Mouse (Mus musculus): ENCODE data around the gene Olfr551. TPM values are rescaled to one million over a fixed set of nuclear protein-coding genes. Genes with fewer than 3 reads are reported as not detected.

The Olfr551 gene
- total and polyA plus RNA-seq, 2 experiments = not detected

- no peaks in the 10 kb centered on the region for H3K27me3 ChIP-seq (ENCODE audit: control insufficient read depth, insufficient read depth, low read length)
- WGBS = 60% methylated on average over 1 of the region's 1 CpGs
- TF ChIP-seq POLR2A (IDR thresholded peaks at IDR 0.05; ENCODE audit: extremely low read depth, insufficient read depth, low read length) = no peak
- no peak for TF ChIP-seq CTCF (IDR thresholded peaks at IDR 0.05; ENCODE audit: low read depth, low read length)
These were observed 5.8 kb upstream of the Olfr551 start, which contains the start of gene Olfr552 for GRCm38 (mm10) chr7:102597378-102598031. Gene Olfr552 (plus strand): TSS chr7:102597770.

DNA sequence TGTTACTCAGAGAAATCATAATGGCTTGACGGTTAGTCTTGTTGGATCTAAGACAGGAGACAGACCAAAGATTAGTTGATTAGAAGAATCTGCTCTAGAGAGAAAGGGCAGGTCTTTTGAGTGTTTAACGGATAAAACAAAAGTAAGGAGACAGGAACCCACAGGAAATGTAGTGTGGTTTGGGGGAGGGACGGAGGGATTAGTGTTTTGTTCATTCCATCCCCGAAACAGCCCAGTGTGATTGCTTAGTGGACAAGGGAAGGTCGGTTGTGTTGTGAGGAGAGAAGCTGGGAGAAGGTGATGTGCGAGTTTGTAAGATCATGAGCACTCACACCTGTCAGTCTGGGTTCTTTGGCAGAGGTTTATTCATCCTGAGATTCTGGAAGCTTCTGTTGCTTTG, 15.7 kb downstream of the Olfr551 start:
- 71% methylated on average over 6 of the region's 6 CpGs for WGBS
- no peak for TF ChIP-seq CTCF (IDR thresholded peaks at IDR 0.05; ENCODE audit: low read depth, low read length)
- TF ChIP-seq POLR2A (IDR thresholded peaks at IDR 0.05; ENCODE audit: extremely low read depth, insufficient read depth, low read length) = no peak
- H3K27me3 ChIP-seq (ENCODE audit: control insufficient read depth, insufficient read depth, low read length) = no peaks in the 10 kb centered on the region

More at GRCm38 (mm10) chr7:102597378-102598031, 5.8 kb upstream of the Olfr551 start, which contains the start of gene Olfr552:
- Histone ChIP-seq H3K4me3 (ENCODE audit: insufficient read depth, low read depth, low read length) (no peak within 1 kb of the TSS), H3K27ac (replicated peaks; ENCODE audit: insufficient read depth, low read depth, low read length) (no peak within 1 kb of the TSS), H3K9ac (ENCODE audit: low read depth, low read length) (no peak within 1 kb of the TSS), H3K79me2 (ENCODE audit: control insufficient read depth, insufficient read depth, low read length) (no peaks in the 10 kb centered on the region), H3K36me3 (ENCODE audit: control insufficient read depth, insufficient read depth, low read length) (no peaks in the 10 kb centered on the region), H3K4me1 (ENCODE audit: control insufficient read depth, insufficient read depth, low read length) (no peaks in the 10 kb centered on the region)
- DNase-seq (ENCODE audit: extremely low read depth, low read depth, low spot score) = no peak

DNA sequence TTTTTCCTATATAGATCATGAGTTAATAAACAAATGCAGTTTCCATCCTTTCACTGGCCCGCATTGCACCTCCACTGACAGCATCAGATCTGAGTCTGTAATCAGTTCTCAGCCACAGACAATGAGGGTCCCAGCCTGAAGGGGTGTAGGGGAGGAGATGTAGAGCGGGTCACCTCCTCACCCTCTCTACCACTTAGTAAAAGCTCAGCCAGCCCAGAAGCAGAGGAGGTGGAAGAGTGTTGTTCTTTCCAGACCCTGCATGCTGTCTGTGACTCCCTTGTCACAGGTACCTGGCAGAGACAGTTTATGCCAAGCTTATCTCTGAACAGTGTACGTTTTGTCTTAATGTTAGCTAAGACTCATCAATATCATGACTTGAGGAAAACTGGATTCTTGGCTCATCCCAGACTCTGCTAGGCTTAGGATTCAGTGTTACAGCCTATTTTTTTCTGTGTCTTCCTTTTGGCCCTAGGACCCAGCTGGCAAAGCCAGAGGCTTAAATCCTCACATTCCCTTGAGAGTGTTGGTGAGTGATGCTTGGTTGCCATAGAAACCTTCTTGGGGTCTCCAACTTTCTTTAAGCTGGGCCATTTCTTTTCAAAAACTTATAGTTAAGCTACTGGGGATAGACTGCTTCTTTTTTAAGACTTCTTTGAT, 18.4 kb downstream of the Olfr551 start:
- H3K27ac ChIP-seq (replicated peaks; ENCODE audit: insufficient read depth, low read depth, low read length) = no peak overlapping the region
- H3K79me2 ChIP-seq (ENCODE audit: control insufficient read depth, insufficient read depth, low read length) = no peaks in the 10 kb centered on the region
- no peak overlapping the region for H3K9ac ChIP-seq (ENCODE audit: low read depth, low read length)
- TF ChIP-seq CTCF (IDR thresholded peaks at IDR 0.05; ENCODE audit: low read depth, low read length) (no peak), POLR2A (IDR thresholded peaks at IDR 0.05; ENCODE audit: extremely low read depth, insufficient read depth, low read length) (no peak)
- WGBS = 91% methylated on average over 3 of the region's 3 CpGs
- H3K4me1 ChIP-seq (ENCODE audit: control insufficient read depth, insufficient read depth, low read length) = no peaks in the 10 kb centered on the region
- H3K27me3 ChIP-seq (ENCODE audit: control insufficient read depth, insufficient read depth, low read length) = no peaks in the 10 kb centered on the region
- no peak overlapping the region for H3K4me3 ChIP-seq (ENCODE audit: insufficient read depth, low read depth, low read length)
- no peak for DNase-seq (ENCODE audit: extremely low read depth, low read depth, low spot score)
- H3K36me3 ChIP-seq (ENCODE audit: control insufficient read depth, insufficient read depth, low read length) = no peaks in the 10 kb centered on the region

More for the DNA sequence above, 15.7 kb downstream of the Olfr551 start:
- Histone ChIP-seq H3K36me3 (ENCODE audit: control insufficient read depth, insufficient read depth, low read length) (no peaks in the 10 kb centered on the region), H3K27ac (replicated peaks; ENCODE audit: insufficient read depth, low read depth, low read length) (no peak overlapping the region), H3K4me3 (ENCODE audit: insufficient read depth, low read depth, low read length) (no peak overlapping the region), H3K79me2 (ENCODE audit: control insufficient read depth, insufficient read depth, low read length) (no peaks in the 10 kb centered on the region), H3K4me1 (ENCODE audit: control insufficient read depth, insufficient read depth, low read length) (no peaks in the 10 kb centered on the region), H3K9ac (ENCODE audit: low read depth, low read length) (no peak overlapping the region)
- DNase-seq (ENCODE audit: extremely low read depth, low read depth, low spot score) = no peak

DNA sequence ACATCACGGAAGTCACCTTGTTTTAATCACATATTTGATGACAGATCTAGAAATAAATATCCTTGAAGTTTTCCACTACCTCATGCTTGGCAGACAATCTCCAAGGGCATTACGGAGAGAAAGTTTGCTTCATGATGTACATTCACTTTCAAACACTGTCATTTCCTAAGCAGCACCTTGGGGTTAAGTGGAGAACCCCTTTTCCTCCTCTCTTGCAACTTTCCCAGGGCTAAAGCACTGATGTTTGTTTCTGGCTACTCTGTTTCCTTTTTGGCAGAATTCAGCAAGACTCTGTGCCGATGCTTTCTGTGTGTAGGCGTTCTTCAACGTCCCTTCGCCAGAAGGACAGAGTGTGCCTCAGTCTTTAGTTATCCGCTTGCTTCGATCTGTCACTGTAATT, 20.5 kb downstream of the Olfr551 start, which contains the start of gene Olfr550:
Gene Olfr550 (plus strand): TSS at position 301 of the 400 bp plus-strand sequence.
- Histone ChIP-seq H3K4me1 (ENCODE audit: control insufficient read depth, insufficient read depth, low read length) (no peaks in the 10 kb centered on the region), H3K27ac (replicated peaks; ENCODE audit: insufficient read depth, low read depth, low read length) (no peak within 1 kb of the TSS), H3K4me3 (ENCODE audit: insufficient read depth, low read depth, low read length) (no peak within 1 kb of the TSS), H3K27me3 (ENCODE audit: control insufficient read depth, insufficient read depth, low read length) (no peaks in the 10 kb centered on the region), H3K9ac (ENCODE audit: low read depth, low read length) (no peak within 1 kb of the TSS), H3K36me3 (ENCODE audit: control insufficient read depth, insufficient read depth, low read length) (no peaks in the 10 kb centered on the region), H3K79me2 (ENCODE audit: control insufficient read depth, insufficient read depth, low read length) (no peaks in the 10 kb centered on the region)
- no peak for TF ChIP-seq CTCF (IDR thresholded peaks at IDR 0.05; ENCODE audit: low read depth, low read length)
- no peak for DNase-seq (ENCODE audit: extremely low read depth, low read depth, low spot score)
- 90% methylated on average over 8 of the region's 8 CpGs for WGBS

GRCm38 (mm10) chr7:102566219-102566618, 25.5 kb downstream of the Olfr551 start:
- Histone ChIP-seq H3K9ac (ENCODE audit: low read depth, low read length) (no peak overlapping the region), H3K36me3 (ENCODE audit: control insufficient read depth, insufficient read depth, low read length) (peaks cover 11% of the 10 kb centered on the region; the same call in 1 of the 2 replicates), H3K79me2 (ENCODE audit: control insufficient read depth, insufficient read depth, low read length) (no peaks in the 10 kb centered on the region), H3K4me1 (ENCODE audit: control insufficient read depth, insufficient read depth, low read length) (peaks cover 4% of the 10 kb centered on the region; the same call in 1 of the 2 replicates), H3K4me3 (ENCODE audit: insufficient read depth, low read depth, low read length) (no peak overlapping the region), H3K27ac (replicated peaks; ENCODE audit: insufficient read depth, low read depth, low read length) (no peak overlapping the region), H3K27me3 (ENCODE audit: control insufficient read depth, insufficient read depth, low read length) (no peaks in the 10 kb centered on the region)
- TF ChIP-seq POLR2A (IDR thresholded peaks at IDR 0.05; ENCODE audit: extremely low read depth, insufficient read depth, low read length) (no peak), CTCF (IDR thresholded peaks at IDR 0.05; ENCODE audit: low read depth, low read length) (no peak)
- DNase-seq (ENCODE audit: extremely low read depth, low read depth, low spot score) = no peak
- WGBS = 94% methylated on average over 4 of the region's 4 CpGs
